Mouse (Mus musculus): ENCODE data around the gene 4430402I18Rik.

- no peak for TF ChIP-seq CTCF (IDR thresholded peaks at IDR 0.05; ENCODE audit: low read depth)
- no peak for TF ChIP-seq EP300 (IDR thresholded peaks at IDR 0.05; ENCODE audit: low read depth)
Observed at GRCm38 (mm10) chr19:28970251-28970650, 2.7 kb upstream of the 4430402I18Rik start.

All from liver, embryonic 14.5 days (tissue).